Mouse (Mus musculus) MEL (cell line): Measurements from ENCODE around the gene Hcn2. TPM values are rescaled to one million over a fixed set of nuclear protein-coding genes. Genes with fewer than 3 reads are reported as not detected.

Source experiments
- DNase-seq: peaks from one replicate; pipeline ENCODE4 v3.0.0; 2011; ENCODE audit warnings: low read depth, low spot score
- H3K27ac ChIP-seq: 2 replicates; pipeline ENCODE4 v1.5.1; 2012; ENCODE audit warnings: low read depth, mild to moderate bottlenecking, control low read depth, low read length, moderate library complexity; ENCODE audit not compliant: control insufficient read depth
- H3K27me3 ChIP-seq, 2 experiments: fragments of 150-350 bp in 1 of 2; sonication (generic) in 1 of 2; 2 replicates each; pipeline ENCODE4 v1.6.1; 2012; ENCODE audit warnings: low read length in 2 of 2, mild to moderate bottlenecking in 2 of 2, improper control_type of control experiment in 1 of 2, moderate library complexity in 1 of 2; ENCODE audit not compliant: insufficient read depth in 2 of 2, control insufficient read depth in 1 of 2
- H3K36me3 ChIP-seq, 2 experiments: 2 replicates each; pipeline ENCODE4 v1.6.1; 2012 to 2014; ENCODE audit warnings: low read length in 2 of 2, improper control_type of control experiment in 1 of 2, inconsistent platforms in 1 of 2, mild to moderate bottlenecking in 1 of 2; ENCODE audit not compliant: insufficient read depth in 2 of 2, control insufficient read depth in 1 of 2
- H3K4me1 ChIP-seq, 2 experiments: fragments of 150-350 bp in 1 of 2; sonication (generic) in 1 of 2; 2 replicates each; pipeline ENCODE4 v1.6.1; 2012; ENCODE audit warnings: low read length in 2 of 2, improper control_type of control experiment in 1 of 2, mild to moderate bottlenecking in 1 of 2; ENCODE audit not compliant: insufficient read depth in 2 of 2, control insufficient read depth in 1 of 2
- H3K4me3 ChIP-seq, 2 experiments: fragments of 150-350 bp in 1 of 2; sonication (generic) in 1 of 2; 2 replicates each; pipeline ENCODE4 v1.5.1; 2012; ENCODE audit warnings: low read depth in 2 of 2, low read length in 2 of 2, mild to moderate bottlenecking in 2 of 2, moderate library complexity in 2 of 2, control low read depth in 1 of 2, improper control_type of control experiment in 1 of 2; ENCODE audit not compliant: control insufficient read depth in 1 of 2, insufficient read depth in 1 of 2
- H3K79me2 ChIP-seq: 2 replicates; pipeline ENCODE4 v1.6.1; 2012; ENCODE audit warnings: mild to moderate bottlenecking, low read length, moderate library complexity; ENCODE audit not compliant: control insufficient read depth, poor library complexity, insufficient read depth
- H3K9ac ChIP-seq: 2 replicates; pipeline ENCODE4 v1.6.1; 2012; ENCODE audit warnings: low read depth, mild to moderate bottlenecking, control low read depth, low read length, moderate library complexity; ENCODE audit not compliant: control insufficient read depth, poor library complexity, severe bottlenecking
- H3K9me3 ChIP-seq: fragments of 150-350 bp; sonication (generic); replicated peaks from 2 replicates; pipeline ENCODE4 v1.6.1; 2012; ENCODE audit warnings: mild to moderate bottlenecking, low read length, improper control_type of control experiment, moderate library complexity; ENCODE audit not compliant: insufficient read depth
- BHLHE40 ChIP-seq: IDR thresholded peaks from 2 replicates; pipeline ENCODE4 v1.6.1; 2012; ENCODE audit warnings: low read depth, mild to moderate bottlenecking, inconsistent platforms, low read length, improper control_type of control experiment, borderline replicate concordance
- CHD2 ChIP-seq: IDR thresholded peaks from 2 replicates; pipeline ENCODE4 v1.6.1; 2011; ENCODE audit warnings: low read length, improper control_type of control experiment
- CTCF ChIP-seq, 3 experiments: IDR thresholded peaks in 2 of 3; conservative IDR thresholded peaks in 1 of 3; 2 replicates each; pipeline ENCODE4 v1.5.1; 2011 to 2012; ENCODE audit warnings: low read length in 3 of 3, low read depth in 2 of 3, mild to moderate bottlenecking in 2 of 3, improper control_type of control experiment in 1 of 3, inconsistent platforms in 1 of 3, mixed read lengths in 1 of 3, moderate library complexity in 1 of 3; ENCODE audit not compliant: control insufficient read depth in 1 of 3, insufficient read depth in 1 of 3, poor library complexity in 1 of 3, severe bottlenecking in 1 of 3
- E2F4 ChIP-seq: IDR thresholded peaks from 2 replicates; pipeline ENCODE4 v1.6.1; 2011; ENCODE audit warnings: low read depth, low read length, improper control_type of control experiment, borderline replicate concordance
- ELF1 ChIP-seq: IDR thresholded peaks from 2 replicates; pipeline ENCODE4 v1.6.1; 2014; ENCODE audit warnings: low read depth, mild to moderate bottlenecking, inconsistent platforms, low read length, improper control_type of control experiment, moderate library complexity
- EP300 ChIP-seq, 2 experiments: IDR thresholded peaks; 2 replicates each; pipeline ENCODE4 v1.6.1; 2011; ENCODE audit warnings: improper control_type of control experiment in 2 of 2, low read length in 2 of 2, low read depth in 1 of 2, mild to moderate bottlenecking in 1 of 2
- ETS1 ChIP-seq: IDR thresholded peaks from 2 replicates; pipeline ENCODE4 v1.6.1; 2012; ENCODE audit warnings: low read depth, mild to moderate bottlenecking, inconsistent platforms, low read length, improper control_type of control experiment, moderate library complexity
- GATA1 ChIP-seq: IDR thresholded peaks from 2 replicates; pipeline ENCODE4 v1.6.1; 2011; ENCODE audit warnings: low read depth, low read length, improper control_type of control experiment
- HCFC1 ChIP-seq: IDR thresholded peaks from 2 replicates; pipeline ENCODE4 v1.6.1; 2012; ENCODE audit warnings: low read depth, mild to moderate bottlenecking, inconsistent platforms, low read length, improper control_type of control experiment, moderate library complexity
- JUND ChIP-seq: IDR thresholded peaks from 2 replicates; pipeline ENCODE4 v1.6.1; 2011; ENCODE audit warnings: low read depth, mild to moderate bottlenecking, improper control_type of control experiment, low read length
- KAT2A ChIP-seq: conservative IDR thresholded peaks from 2 replicates; pipeline ENCODE4 v1.6.1; 2012; ENCODE audit warnings: low read depth, low read length, improper control_type of control experiment, inconsistent platforms
- MAX ChIP-seq: IDR thresholded peaks from 2 replicates; pipeline ENCODE4 v1.6.1; 2011; ENCODE audit warnings: low read length, improper control_type of control experiment
- MAZ ChIP-seq: IDR thresholded peaks from 2 replicates; pipeline ENCODE4 v1.6.1; 2012; ENCODE audit warnings: low read depth, mild to moderate bottlenecking, inconsistent platforms, low read length, improper control_type of control experiment
- MYB ChIP-seq: IDR thresholded peaks from 2 replicates; pipeline ENCODE4 v1.6.1; 2011; ENCODE audit warnings: mild to moderate bottlenecking, low read depth, low read length, improper control_type of control experiment
- MYC ChIP-seq: IDR thresholded peaks from 2 replicates; pipeline ENCODE4 v1.6.1; 2011; ENCODE audit warnings: low read depth, mild to moderate bottlenecking, low read length, improper control_type of control experiment, moderate library complexity
- NELFE ChIP-seq: IDR thresholded peaks from 2 replicates; pipeline ENCODE4 v1.6.1; 2011; ENCODE audit warnings: low read depth, low read length, improper control_type of control experiment
- POLR2A ChIP-seq, 2 experiments: IDR thresholded peaks; 2 replicates each; pipeline ENCODE4 v1.6.1; 2011 to 2012; ENCODE audit warnings: low read length in 2 of 2, mild to moderate bottlenecking in 2 of 2, control low read depth in 1 of 2, improper control_type of control experiment in 1 of 2, low read depth in 1 of 2, moderate library complexity in 1 of 2; ENCODE audit not compliant: control insufficient read depth in 1 of 2, insufficient read depth in 1 of 2, poor library complexity in 1 of 2
- POLR2AphosphoS2 ChIP-seq: IDR thresholded peaks from 2 replicates; pipeline ENCODE4 v1.6.1; 2011; ENCODE audit warnings: low read length, improper control_type of control experiment
- POLR2AphosphoS5 ChIP-seq: IDR thresholded peaks from 2 replicates; pipeline ENCODE4 v1.6.1; 2012; ENCODE audit warnings: low read depth, borderline replicate concordance, mild to moderate bottlenecking, inconsistent platforms, low read length, moderate library complexity, mixed read lengths
- RCOR1 ChIP-seq: IDR thresholded peaks from 2 replicates; pipeline ENCODE4 v1.6.1; 2012; ENCODE audit warnings: low read depth, mild to moderate bottlenecking, inconsistent platforms, low read length, improper control_type of control experiment
- SIN3A ChIP-seq: IDR thresholded peaks from 2 replicates; pipeline ENCODE4 v1.6.1; 2012; ENCODE audit warnings: low read length, improper control_type of control experiment, inconsistent platforms
- TAL1 ChIP-seq: IDR thresholded peaks from 2 replicates; pipeline ENCODE4 v1.6.1; 2012; ENCODE audit warnings: mild to moderate bottlenecking, inconsistent platforms, low read length, moderate library complexity, mixed read lengths
- TCF12 ChIP-seq: IDR thresholded peaks from 2 replicates; pipeline ENCODE4 v1.6.1; 2014; ENCODE audit warnings: low read depth, mild to moderate bottlenecking, inconsistent platforms, low read length, improper control_type of control experiment, moderate library complexity
- UBTF ChIP-seq: IDR thresholded peaks from 2 replicates; pipeline ENCODE4 v1.6.1; 2012; ENCODE audit warnings: low read depth, mild to moderate bottlenecking, inconsistent platforms, low read length, improper control_type of control experiment, moderate library complexity, borderline replicate concordance; ENCODE audit not compliant: insufficient read depth
- USF2 ChIP-seq, 2 experiments: IDR thresholded peaks; 2 replicates each; pipeline ENCODE4 v1.6.1; 2011 to 2012; ENCODE audit warnings: improper control_type of control experiment in 2 of 2, low read length in 2 of 2, borderline replicate concordance in 1 of 2, inconsistent platforms in 1 of 2, low read depth in 1 of 2, mild to moderate bottlenecking in 1 of 2; ENCODE audit not compliant: insufficient read depth in 1 of 2
- ZC3H11A ChIP-seq: IDR thresholded peaks from 2 replicates; pipeline ENCODE4 v1.6.1; 2012; ENCODE audit warnings: low read depth, mild to moderate bottlenecking, inconsistent platforms, low read length, improper control_type of control experiment
- ZKSCAN1 ChIP-seq: IDR thresholded peaks from 2 replicates; pipeline ENCODE4 v1.6.1; 2012; ENCODE audit warnings: low read depth, mild to moderate bottlenecking, inconsistent platforms, low read length, improper control_type of control experiment, moderate library complexity
- ZMIZ1 ChIP-seq: IDR thresholded peaks from 2 replicates; pipeline ENCODE4 v1.6.1; 2012; ENCODE audit warnings: low read depth, mild to moderate bottlenecking, inconsistent platforms, low read length, improper control_type of control experiment, moderate library complexity
- ZNF384 ChIP-seq: IDR thresholded peaks from 2 replicates; pipeline ENCODE4 v1.6.1; 2012; ENCODE audit warnings: low read depth, mild to moderate bottlenecking, inconsistent platforms, low read length, improper control_type of control experiment
- polyA plus RNA-seq, 2 experiments: library from polyadenylated mRNA; stranded (reverse) in 1 of 2; unstranded in 1 of 2; fragments of >175 nt in 1 of 2; fragments of >200 nt in 1 of 2; gene quantifications; 2 replicates each; pipeline versions ENCODE4 v1.2.1 to v1.2.4; 2012; ENCODE audit warnings: low replicate concordance in 2 of 2, low read depth in 1 of 2; ENCODE audit not compliant: insufficient read length in 2 of 2, insufficient read depth in 1 of 2, missing spikeins in 1 of 2
- total RNA-seq: library from RNA; depleted of rRNA; stranded (reverse); fragments of 300-350 nt; gene quantifications from 2 replicates; pipeline ENCODE4 v1.2.3, GENCODE M21; 2012

Hcn2 gene
- total and polyA plus RNA-seq, 3 experiments = 0.42 to 1.6 TPM; not detected in 1

DNA sequence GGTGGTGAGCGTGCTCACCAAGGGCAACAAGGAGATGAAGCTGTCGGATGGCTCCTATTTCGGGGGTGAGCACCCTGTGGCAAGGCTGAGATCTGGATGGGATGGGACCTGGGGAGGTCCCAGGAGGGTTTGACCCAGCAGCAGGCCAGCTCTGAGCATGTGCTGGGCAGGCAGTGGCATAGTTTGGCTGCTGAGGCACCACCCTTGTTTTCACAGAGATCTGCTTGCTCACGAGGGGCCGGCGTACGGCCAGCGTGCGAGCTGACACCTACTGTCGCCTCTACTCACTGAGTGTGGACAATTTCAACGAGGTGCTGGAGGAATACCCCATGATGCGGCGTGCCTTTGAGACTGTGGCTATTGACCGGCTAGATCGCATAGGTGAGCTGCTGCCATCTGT, 17.4 kb downstream of the Hcn2 start:
- no peaks in the 10 kb centered on the region; a peak in 1 of 4 replicates for H3K36me3 ChIP-seq

DNA sequence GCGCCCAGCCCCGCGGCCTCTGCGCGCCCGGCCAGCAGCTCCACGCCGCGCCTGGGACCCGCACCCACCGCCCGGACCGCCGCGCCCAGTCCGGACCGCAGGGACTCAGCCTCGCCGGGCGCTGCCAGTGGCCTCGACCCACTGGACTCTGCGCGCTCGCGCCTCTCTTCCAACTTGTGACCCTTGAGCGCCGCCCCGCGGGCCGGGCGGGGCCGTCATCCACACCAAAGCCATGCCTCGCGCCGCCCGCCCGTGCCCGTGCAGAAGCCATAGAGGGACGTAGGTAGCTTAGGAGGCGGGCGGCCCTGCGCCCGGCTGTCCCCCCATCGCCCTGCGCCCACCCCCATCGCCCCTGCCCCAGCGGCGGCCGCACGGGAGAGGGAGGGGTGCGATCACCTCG, 18.9 kb downstream of the Hcn2 start:
- no peak for DNase-seq
- H3K36me3 ChIP-seq = no peaks in the 10 kb centered on the region; a peak in 1 of 4 replicates
- H3K9ac ChIP-seq = no peak overlapping the region

More for the DNA sequence above, 17.4 kb downstream of the Hcn2 start:
- Histone ChIP-seq H3K4me3 (no peak overlapping the region), H3K9ac (no peak overlapping the region), H3K79me2 (no peaks in the 10 kb centered on the region), H3K4me1 (no peaks in the 10 kb centered on the region), H3K27ac (no peak overlapping the region), H3K9me3 (no peaks in the 10 kb centered on the region), H3K27me3 (no peaks in the 10 kb centered on the region)
- no peak for DNase-seq
- TF ChIP-seq MYC (no peak), TAL1 (no peak), TCF12 (no peak), ZMIZ1 (no peak), GATA1 (no peak), RCOR1 (no peak), MAZ (no peak), POLR2A (IDR thresholded peaks at IDR 0.05; ENCODE audit: control insufficient read depth in 1 of 2, insufficient read depth in 1 of 2, low read depth in 1 of 2, low read length in 2 of 2, poor library complexity in 1 of 2) (no peak), BHLHE40 (no peak), ELF1 (no peak)

GRCm38 (mm10) chr10:79736706-79737105, 20.3 kb downstream of the Hcn2 start:
- H3K9me3 ChIP-seq = no peaks in the 10 kb centered on the region
- no peak overlapping the region for H3K4me3 ChIP-seq
- H3K27me3 ChIP-seq = no peaks in the 10 kb centered on the region
- DNase-seq = no peak
- H3K9ac ChIP-seq = no peak overlapping the region
- no peaks in the 10 kb centered on the region for H3K79me2 ChIP-seq
- no peaks in the 10 kb centered on the region for H3K4me1 ChIP-seq
- H3K36me3 ChIP-seq = no peaks in the 10 kb centered on the region; a peak in 1 of 4 replicates
- TF ChIP-seq ETS1 = no peak
- no peak for TF ChIP-seq USF2 (IDR thresholded peaks at IDR 0.05; ENCODE audit: borderline replicate concordance in 1 of 2, insufficient read depth in 1 of 2, low read depth in 1 of 2, low read length in 2 of 2)
- TF ChIP-seq CHD2 = no peak
- no peak for TF ChIP-seq SIN3A
- no peak for TF ChIP-seq ZNF384
- TF ChIP-seq NELFE = no peak
- TF ChIP-seq KAT2A = no peak
- TF ChIP-seq UBTF = no peak
- TF ChIP-seq, all 39 proteins: peak for 0
- H3K27ac ChIP-seq = no peak overlapping the region

More for the DNA sequence above, 18.9 kb downstream of the Hcn2 start:
- Histone ChIP-seq H3K79me2 (no peaks in the 10 kb centered on the region), H3K27me3 (no peaks in the 10 kb centered on the region), H3K4me3 (no peak overlapping the region), H3K4me1 (no peaks in the 10 kb centered on the region), H3K9me3 (no peaks in the 10 kb centered on the region)
- TF ChIP-seq ZC3H11A (no peak), E2F4 (no peak), HCFC1 (no peak), POLR2AphosphoS2 (no peak), MYB (no peak), CTCF (IDR thresholded peaks at IDR 0.05 in 2 of 3, conservative IDR thresholded peaks at IDR 0.05 in 1 of 3; ENCODE audit: control insufficient read depth in 1 of 3, insufficient read depth in 1 of 3, low read depth in 2 of 3, low read length in 3 of 3, poor library complexity in 1 of 3, severe bottlenecking in 1 of 3) (no peak), EP300 (IDR thresholded peaks at IDR 0.05; ENCODE audit: low read depth in 1 of 2, low read length in 2 of 2) (no peak), BHLHE40 (no peak), MAX (no peak), ZNF384 (no peak), JUND (no peak), POLR2A (IDR thresholded peaks at IDR 0.05; ENCODE audit: control insufficient read depth in 1 of 2, insufficient read depth in 1 of 2, low read depth in 1 of 2, low read length in 2 of 2, poor library complexity in 1 of 2) (no peak), ZKSCAN1 (no peak), POLR2AphosphoS5 (no peak)
- TF ChIP-seq, all 39 proteins: peak for 0
- H3K27ac ChIP-seq = no peak overlapping the region
